Mouse (Mus musculus): Measurements from ENCODE around the gene Olfr1494. TPM values are rescaled to one million over a fixed set of nuclear protein-coding genes. Genes with fewer than 3 reads are reported as not detected.

The Olfr1494 gene
- total RNA-seq (2023), result not detected

GRCm38 (mm10) chr19:13739428-13739827, at the start of gene Olfr1494:
Olfr1494 (plus strand) TSS chr19:13739728.

GRCm38 (mm10) chr19:13696968-13697367, 42.6 kb upstream of the Olfr1494 start, which contains the start of gene Olfr1491:
Olfr1491 (plus strand) TSS chr19:13697268.

DNA sequence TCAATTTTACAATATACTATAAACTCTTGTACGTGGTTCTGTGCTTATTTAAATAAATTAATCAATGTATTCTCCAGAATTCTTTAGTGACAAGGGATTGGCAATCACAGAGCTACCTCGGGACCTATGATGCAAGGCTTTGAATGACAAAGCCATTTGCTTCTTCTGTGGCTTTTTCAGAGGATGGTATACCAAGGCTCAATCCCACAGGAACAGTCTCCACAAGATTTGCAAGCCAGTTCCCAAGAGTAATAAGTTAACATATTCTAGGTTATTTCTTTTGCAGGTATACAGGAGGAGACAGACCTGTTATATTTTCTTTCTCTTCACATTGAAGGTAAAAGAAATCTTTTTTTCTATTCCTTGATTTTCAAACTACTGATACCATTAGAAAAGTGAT, 16.6 kb upstream of the Olfr1494 start, which contains the start of gene Olfr1493-ps1:
Gene Olfr1493-ps1, plus strand, starts transcription at position 301 of the 400 bp plus-strand sequence.

GRCm38 (mm10) chr19:13764306-13764705, 24.8 kb downstream of the Olfr1494 start, which contains the start of gene Olfr1495:
Olfr1495 (plus strand) TSS chr19:13764606.

DNA sequence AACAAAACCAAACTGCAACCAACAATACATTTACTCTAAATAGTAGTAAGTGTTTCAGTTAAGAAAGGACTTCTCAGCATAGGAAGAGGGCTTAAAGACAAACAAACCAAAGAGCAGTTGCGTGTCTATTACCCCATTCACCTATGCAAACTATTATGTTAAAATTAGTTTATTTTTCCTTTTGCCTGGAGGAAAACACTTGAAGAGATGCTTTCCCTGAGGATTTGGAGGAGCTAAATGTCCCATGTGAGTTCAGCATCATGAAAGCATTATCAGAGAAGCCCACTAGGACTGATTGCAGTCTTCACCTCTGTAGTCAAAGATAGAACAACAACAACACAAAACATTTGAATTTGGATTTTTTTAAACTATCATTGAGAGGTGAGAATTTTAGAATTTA, 38.0 kb downstream of the Olfr1494 start, which contains the start of gene Olfr1496:
Gene Olfr1496, plus strand, starts transcription at position 301 of the 400 bp plus-strand sequence.

DNA sequence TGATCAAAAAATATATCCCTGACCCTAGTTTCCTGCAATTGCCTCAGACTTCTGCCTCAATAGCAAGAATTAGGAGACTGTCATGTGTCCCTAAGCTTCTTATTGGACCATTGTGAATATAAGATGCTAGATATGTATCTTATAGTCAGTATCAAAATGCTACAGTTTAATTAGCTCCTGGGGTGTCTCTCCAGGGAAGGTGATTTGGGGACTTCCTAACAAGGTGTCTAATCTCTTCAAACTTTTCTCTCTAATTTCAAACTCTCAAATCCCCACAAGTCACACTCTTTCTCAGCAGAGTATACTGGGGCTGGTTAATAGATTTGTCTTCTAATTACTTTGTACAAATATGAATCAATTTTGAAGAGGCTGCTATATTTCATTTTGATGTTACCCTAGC, 58.6 kb downstream of the Olfr1494 start, which contains the start of gene Olfr1497:
Gene Olfr1497, minus strand, starts transcription at position 101 of the 400 bp plus-strand sequence.

Other genes starting within 250 kb of the Olfr1494 start
- not detected for gene Olfr1477, start 239.2 kb upstream of the Olfr1494 start, total RNA-seq (2023)
- not detected for gene Olfr1480, start 211.8 kb upstream of the Olfr1494 start, total RNA-seq (2023)
- gene Olfr1484, start 156.2 kb upstream of the Olfr1494 start, total RNA-seq (2023), result not detected
- gene Olfr1487, start 122.4 kb upstream of the Olfr1494 start, total RNA-seq (2023), result not detected
- not detected for gene Olfr1489, start 108.1 kb upstream of the Olfr1494 start, total RNA-seq (2023)
- gene Olfr1490, start 88.6 kb upstream of the Olfr1494 start, total RNA-seq (2023), result not detected
- gene Olfr1491, start 42.5 kb upstream of the Olfr1494 start, total RNA-seq (2023), result not detected
- gene Olfr1493-ps1, start 16.4 kb upstream of the Olfr1494 start, total RNA-seq (2023), result not detected
- not detected for gene Olfr1495, start 24.9 kb downstream of the Olfr1494 start, total RNA-seq (2023)
- gene Olfr1496, start 38.1 kb downstream of the Olfr1494 start, total RNA-seq (2023), result not detected
- gene Olfr1497, start 58.5 kb downstream of the Olfr1494 start, total RNA-seq (2023), result not detected
- not detected for gene Olfr1499, start 79.7 kb downstream of the Olfr1494 start, total RNA-seq (2023)
- gene Olfr1500, start 90.8 kb downstream of the Olfr1494 start, total RNA-seq (2023), result not detected
- not detected for gene Olfr1501, start 111.0 kb downstream of the Olfr1494 start, total RNA-seq (2023)
- gene Olfr1502, start 122.1 kb downstream of the Olfr1494 start, total RNA-seq (2023), result not detected
- not detected for gene Olfr1504, start 158.2 kb downstream of the Olfr1494 start, total RNA-seq (2023)
- not detected for gene Olfr1505, start 173.8 kb downstream of the Olfr1494 start, total RNA-seq (2023)